Mouse (Mus musculus) left cerebral cortex, postnatal 10 days (tissue): ENCODE measurements around the gene Nlrp6. TPM values are rescaled to one million over a fixed set of nuclear protein-coding genes. Genes with fewer than 3 reads are reported as not detected.
A peak's percentile ranks its signal among the peaks of the same experiment; 100 is the strongest.
"Not testable (repeated sequence)": the region's sequence is repeated elsewhere in the genome, so short reads cannot be mapped to it uniquely, and the experiment has no call there.

ENCODE experiments used
- DNase-seq, 2 experiments: peaks; one replicate each; pipeline ENCODE4 v3.0.0; 2021 to 2022; ENCODE audit warnings: low spot score in 2 of 2, mixed read lengths in 1 of 2; ENCODE audit errors: extremely low spot score in 1 of 2
- intact Hi-C: fragments of 180-260 bp; cut with DNase I; formaldehyde crosslinking; loops from one replicate; pipeline ENCODE4 v1.15.1; 2025
- total RNA-seq, 2 experiments: library from RNA; stranded (reverse); gene quantifications; 2 replicates each; pipeline ENCODE4 v1.2.3; 2021

Gene Nlrp6
- total RNA-seq = under 1 TPM; 0.39 to 0.67 TPM

- intact Hi-C loops = no loop called here
- no peak for DNase-seq
Measured at GRCm38 (mm10) chr7:140920418-140921029, at the start of gene Nlrp6. Gene Nlrp6 (plus strand): TSS chr7:140920902.

- intact Hi-C loops = no loop called here
- no peak for DNase-seq
Measured at GRCm38 (mm10) chr7:140874224-140874623, 46.5 kb upstream of the Nlrp6 start.

DNA sequence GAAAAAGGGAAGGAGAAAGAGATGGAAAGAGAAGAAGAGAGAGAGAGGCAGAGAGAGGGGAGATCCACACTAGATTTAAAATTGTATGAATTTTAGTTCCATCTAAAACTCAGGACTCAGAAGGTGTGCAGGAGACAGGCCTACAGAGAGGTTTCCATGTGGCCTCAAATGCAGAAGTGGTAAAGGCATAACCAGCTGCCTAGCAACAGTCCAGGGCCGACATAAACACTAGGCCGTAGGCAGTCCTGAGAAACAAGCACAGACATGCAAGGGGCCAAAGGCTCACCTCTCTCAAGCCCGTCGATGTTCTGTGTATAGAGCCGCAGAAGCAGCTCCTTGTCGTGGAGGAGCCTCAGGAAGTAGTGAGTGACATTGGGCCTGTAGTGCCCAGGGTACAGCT lies 43.3 kb upstream of the Nlrp6 start:
- intact Hi-C loops = no loop called here
- DNase-seq = no peak

DNA sequence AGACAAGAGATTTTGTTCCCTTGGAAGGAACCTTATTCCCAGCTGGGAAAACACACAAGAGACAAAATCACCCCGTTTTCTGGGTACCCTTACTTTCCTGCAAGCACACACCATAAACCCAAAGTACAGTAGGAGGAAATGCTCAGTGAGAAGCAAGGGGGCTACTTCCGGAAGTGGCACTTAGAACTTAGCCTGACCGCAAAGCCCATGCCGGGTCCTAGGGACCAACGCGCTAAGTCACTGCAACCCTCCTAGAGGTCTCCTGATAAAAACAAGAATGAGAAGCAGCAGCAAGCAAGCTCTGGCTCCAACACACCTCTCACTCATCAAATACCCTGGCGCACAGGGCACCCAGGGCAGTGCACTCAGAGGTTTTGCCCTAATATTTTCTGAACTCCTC lies 41.3 kb upstream of the Nlrp6 start:
- no peak for DNase-seq
- intact Hi-C loops = no loop called here

- no peak for DNase-seq
- intact Hi-C loops = loop anchor here (10.0 kb wide), 1 partner anchor 796 kb away; the partner anchor contains the start of gene Caly
Measured at GRCm38 (mm10) chr7:140880419-140880818, 40.3 kb upstream of the Nlrp6 start.

GRCm38 (mm10) chr7:140880865-140881515 lies 39.7 kb upstream of the Nlrp6 start:
- no peak for DNase-seq
- intact Hi-C loops = loop anchor here (10.0 kb wide), 1 partner anchor 796 kb away; the partner anchor contains the start of gene Caly

GRCm38 (mm10) chr7:140881696-140882468 lies 38.8 kb upstream of the Nlrp6 start, which contains the start of the genes Psmd13 and Sirt3:
Gene Psmd13 (plus strand): TSS chr7:140881968.
Gene Sirt3 (minus strand): TSS chr7:140882309.
- intact Hi-C loops = loop anchor here (10.0 kb wide), 1 partner anchor 797 kb away; the partner anchor contains the start of gene Caly
- peak; percentile 94 to 97 for DNase-seq

DNA sequence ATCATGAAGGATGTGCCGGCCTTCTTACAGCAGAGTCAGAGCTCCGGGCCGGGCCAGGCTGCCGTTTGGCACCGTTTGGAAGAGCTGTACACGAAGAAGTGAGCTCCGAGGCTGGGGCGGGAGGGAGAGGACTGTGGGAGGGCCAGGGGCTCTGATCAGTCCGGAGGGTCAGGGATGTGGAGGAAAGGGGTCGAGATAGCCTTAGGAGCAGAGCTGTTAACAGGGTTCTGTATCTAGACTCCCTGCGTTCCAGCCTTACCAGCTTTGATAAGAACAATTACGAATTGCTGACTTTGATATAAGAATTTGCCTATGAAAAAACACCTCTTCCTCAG lies 38.3 kb upstream of the Nlrp6 start:
- intact Hi-C loops = loop anchor here (10.0 kb wide), 1 partner anchor 798 kb away; the partner anchor contains the start of gene Caly
- DNase-seq = no peak

DNA sequence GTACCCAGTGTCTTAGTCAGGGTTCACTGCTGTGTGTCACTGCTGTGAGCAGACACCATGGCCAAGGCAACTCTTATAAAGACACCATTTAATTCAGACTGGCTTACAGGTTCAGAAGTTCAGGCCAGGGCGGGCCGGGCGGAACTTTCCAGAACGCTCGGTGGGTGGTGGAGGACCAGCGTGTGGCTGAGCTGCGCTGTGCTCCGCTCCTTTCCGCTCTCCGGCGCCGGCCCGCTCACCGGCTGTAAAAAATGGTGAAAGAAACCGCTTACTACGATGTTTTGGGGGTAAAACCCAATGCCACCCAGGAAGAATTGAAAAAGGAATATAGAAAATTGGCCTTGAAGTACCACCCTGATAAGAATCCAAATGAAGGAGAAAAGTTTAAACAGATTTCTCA lies 30.1 kb upstream of the Nlrp6 start:
- intact Hi-C loops, DNase-seq: not testable (repeated sequence)

DNA sequence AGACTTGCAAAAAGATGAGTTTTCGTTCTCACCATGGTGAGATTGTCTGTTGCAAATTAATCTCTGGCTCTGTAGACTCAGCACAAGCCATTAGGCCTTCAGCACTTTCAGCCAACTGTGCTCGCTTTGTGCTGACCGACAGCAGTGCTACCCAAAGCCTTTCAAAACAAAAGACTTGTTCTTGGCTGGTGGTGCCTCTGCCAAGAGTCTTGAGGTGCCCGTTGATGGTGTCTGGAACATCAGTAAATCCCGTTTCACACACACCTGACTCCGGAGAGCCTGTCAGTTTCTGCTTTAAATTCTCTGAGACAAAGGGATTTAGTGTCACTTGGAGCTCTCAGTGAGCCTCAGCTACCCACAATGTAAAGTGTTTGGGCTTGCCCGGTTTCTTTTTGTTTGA lies 26.7 kb upstream of the Nlrp6 start:
- intact Hi-C loops = no loop called here
- no peak for DNase-seq

DNA sequence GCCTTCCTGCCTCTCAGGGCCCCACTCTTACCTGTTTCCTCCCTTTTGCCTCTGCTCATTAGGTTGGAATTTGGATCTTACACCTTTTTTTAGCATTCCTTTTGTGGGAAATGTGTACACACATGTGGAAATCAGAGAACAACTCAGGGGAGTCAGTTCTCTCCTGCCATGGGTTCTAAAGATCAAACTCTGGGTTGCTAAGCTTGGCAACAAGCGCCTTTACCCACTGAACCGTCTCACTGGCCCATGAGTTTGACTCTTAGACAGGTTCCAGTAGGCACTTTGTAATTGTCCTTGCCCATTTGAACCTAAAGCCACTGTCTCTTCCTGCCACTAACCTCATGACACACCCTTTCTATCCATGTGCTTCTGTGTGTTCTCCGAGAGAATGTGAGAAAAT lies 26.1 kb upstream of the Nlrp6 start:
- intact Hi-C loops = no loop called here
- no peak for DNase-seq

DNA sequence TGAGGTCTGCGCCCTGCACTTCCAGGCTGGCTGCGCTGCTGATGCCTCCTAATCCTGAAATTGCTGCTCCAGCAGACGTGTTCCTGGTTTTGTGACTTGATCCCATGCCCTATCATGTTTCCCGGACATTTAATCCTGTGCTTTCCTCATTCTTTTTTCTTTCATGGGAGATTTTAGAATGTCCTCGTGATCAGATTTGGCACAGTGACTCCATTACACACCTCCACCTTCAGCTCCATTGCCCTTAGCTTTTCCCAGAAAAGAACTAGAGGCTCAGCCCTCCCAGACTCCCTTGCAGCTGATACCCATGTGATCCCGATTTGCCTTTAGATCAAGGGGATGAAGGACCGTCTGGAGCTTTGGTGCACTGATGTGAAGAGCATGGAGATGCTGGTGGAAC lies 22.8 kb upstream of the Nlrp6 start:
- intact Hi-C loops = no loop called here
- DNase-seq = no peak

GRCm38 (mm10) chr7:140899121-140899520 lies 21.6 kb upstream of the Nlrp6 start:
- intact Hi-C loops = no loop called here
- DNase-seq = no peak

DNA sequence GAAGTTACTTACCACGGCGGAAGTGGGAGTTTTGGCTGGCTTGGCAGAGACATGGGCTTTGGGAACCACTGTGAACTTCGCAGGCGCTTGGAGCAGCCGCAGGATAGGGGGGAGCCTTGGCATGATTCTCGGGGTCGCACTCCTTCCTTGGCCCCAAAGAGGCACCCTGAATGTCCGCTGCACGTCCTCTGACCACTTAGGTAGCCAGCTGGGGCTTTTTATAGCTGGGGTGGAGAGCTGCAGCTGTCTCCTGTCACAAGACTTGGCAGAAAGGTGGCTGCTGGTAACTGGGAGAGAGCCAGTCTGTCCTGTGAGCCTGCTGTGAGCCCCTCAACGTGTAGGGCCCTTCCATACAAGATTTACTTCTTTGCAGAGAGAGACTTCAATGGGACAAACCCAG lies 20.5 kb upstream of the Nlrp6 start, which contains the start of gene Cox8b:
Gene Cox8b (minus strand): TSS at position 227 of the 400 bp plus-strand sequence.
- intact Hi-C loops = no loop called here
- no peak for DNase-seq

DNA sequence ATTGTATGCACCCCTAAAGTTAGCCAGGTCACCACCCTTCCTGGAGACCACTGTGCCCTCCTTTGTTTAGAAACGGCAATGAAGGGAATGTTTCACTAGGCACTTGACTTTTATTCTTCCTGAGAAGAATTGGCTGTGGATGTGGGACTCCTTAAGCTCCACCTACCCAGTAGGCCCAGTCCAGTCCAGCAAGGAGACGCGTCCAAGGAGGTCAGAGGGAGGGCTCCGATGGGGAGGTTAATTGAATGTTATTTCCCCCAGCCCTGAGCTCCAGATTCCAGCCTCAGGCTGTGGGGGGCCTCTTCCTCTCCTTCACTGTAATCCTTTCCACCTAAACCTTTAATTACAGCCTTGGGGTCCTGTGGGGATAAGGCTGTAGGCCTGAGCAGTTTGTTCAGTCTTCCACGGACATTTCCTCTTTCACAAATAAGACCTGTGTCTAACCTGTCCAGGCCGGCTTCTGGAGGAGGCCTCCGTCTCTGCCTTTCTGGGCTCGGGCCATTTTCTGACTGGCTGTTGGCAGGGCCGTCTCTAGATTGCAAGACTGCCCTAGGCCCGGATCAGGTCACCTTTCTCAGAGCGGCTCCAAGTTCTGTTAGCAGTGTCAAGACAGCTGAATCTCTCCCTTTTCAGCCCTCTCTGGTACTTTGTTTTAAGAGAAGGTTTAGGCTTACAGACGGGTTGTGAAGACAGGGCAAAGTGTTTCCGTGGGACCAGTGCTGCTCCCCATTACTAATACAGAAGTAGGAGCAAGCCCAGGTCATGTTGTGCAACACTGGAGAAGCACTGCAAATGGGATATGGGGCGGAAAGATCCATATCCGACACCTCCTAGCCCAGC lies 18.4 kb upstream of the Nlrp6 start:
- DNase-seq = no peak
- intact Hi-C loops = loop anchor here (2.0 kb wide), 1 partner anchor 57 kb away; the partner anchor contains the start of gene Scgb1c1

- intact Hi-C loops = loop anchor here (2.0 kb wide), 1 partner anchor 58 kb away; the partner anchor contains the start of gene Scgb1c1
- DNase-seq = peak; percentile 40 to 80
Measured at GRCm38 (mm10) chr7:140903212-140903611, 17.5 kb upstream of the Nlrp6 start.

- no peak for DNase-seq
- intact Hi-C loops = loop anchor here (5.0 kb wide), 1 partner anchor 272 kb away; no protein-coding TSS in a partner anchor
Measured at GRCm38 (mm10) chr7:140905642-140906081, 15.0 kb upstream of the Nlrp6 start.

DNA sequence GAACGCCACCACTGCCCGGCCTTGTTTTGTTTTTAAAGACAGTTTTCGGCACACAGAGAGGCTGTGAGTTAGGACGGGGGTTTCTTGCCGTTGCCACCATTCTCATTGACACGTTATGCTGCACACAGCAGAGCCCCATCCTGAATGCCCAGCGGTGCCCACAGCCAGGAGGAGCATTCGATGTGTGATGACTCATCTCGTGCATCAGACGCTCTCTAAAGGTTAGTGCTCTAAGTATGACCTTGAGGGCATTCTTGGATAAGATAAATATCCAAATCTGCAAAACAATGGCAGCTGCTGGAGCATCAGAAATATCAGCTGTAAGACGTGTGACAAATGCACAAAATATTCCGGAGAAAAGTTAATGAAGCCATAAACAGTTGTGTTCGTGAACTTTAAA lies 13.6 kb upstream of the Nlrp6 start:
- intact Hi-C loops = loop anchor here (5.0 kb wide), 1 partner anchor 270 kb away; no protein-coding TSS in a partner anchor
- no peak for DNase-seq
